Mouse (Mus musculus) embryo, embryonic 11 days (tissue): Measurements from ENCODE around the gene Cib4.

Experiments
- DNase-seq: peaks from one replicate; pipeline ENCODE4 v3.0.0-alpha.2; 2015

Gene Cib4

DNA sequence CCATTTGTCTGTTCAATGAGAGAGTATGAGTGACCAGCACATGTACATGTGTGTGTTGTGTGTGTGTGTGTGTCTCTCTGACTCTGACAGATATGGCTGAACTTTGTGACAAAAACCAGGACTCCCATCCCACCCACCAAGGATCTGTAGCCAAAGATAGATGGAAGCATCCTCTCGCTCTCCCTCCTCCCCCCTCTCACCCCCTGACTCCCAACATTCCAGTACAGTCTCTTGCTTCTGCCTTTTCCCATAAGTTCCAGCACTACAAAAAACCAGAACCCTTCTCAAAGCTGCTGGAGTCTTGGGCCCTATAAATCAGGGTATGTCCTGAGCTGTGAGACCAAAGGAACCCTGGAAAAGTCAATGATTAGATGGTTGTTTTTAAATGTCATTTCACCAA lies 22.8 kb upstream of the Cib4 start:
- no peak for DNase-seq

DNA sequence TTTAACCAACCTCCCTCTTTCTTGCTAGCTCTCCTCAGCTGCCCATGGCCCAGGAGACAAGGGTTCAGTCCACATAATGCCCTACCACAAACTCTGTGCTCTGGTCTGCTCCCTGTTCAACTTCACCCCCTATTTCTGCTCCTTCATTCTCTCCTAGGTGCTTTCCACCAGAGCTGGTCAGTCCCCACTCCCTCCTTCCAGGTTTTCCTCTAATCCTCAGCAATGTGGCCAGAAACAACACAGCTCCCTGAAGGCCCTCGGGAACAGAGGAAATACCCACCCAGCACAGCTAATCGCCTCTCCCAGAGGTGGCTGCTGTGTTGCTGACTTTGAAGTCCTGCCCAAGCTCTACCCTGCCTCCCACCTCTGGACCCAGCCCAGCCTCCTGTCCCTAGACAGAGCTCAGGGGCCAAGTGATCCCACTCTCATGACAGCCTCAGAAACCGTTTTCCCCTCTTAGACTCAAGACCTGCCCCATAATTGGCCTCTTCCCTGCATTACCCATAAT lies 14.4 kb upstream of the Cib4 start:
- no peak for DNase-seq

DNA sequence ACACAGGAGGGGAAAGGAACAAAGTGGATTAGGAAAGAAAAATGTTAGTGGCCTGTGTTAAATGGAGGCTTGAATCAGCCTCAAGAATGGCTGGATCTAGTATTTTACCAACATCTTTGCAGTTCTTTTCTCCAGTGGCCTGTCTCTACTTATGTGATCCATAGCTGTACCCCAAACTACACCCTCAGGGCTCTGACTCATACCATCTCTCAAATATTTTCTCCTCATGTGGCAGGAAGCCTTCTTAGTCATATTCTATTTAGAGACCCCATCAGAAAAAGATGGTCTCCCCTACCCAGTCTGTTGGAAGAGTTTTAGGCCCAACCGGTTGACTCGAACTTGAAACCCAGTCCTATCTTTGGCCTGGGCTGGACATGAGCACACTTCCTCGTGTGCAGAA lies 13.8 kb upstream of the Cib4 start:
- DNase-seq: no peak

DNA sequence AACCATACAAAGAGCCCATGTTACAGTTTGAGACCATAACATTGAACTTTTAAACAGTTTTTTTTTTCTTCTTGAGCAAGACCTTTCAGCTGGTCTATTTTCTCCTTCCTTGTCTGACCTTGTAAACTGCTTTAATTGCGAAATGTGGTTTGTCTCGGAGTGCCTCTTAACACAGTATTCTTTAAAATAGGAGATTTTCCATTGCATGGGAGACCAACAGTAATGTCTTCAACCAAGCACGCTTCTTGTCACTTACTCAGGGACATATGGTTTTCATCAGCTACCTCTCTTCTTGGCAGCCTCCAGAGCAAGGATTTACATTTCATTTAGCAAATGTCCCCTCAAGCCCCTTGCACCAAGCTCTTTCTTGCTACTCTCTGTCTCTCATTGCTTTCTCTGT lies 10.6 kb upstream of the Cib4 start:
- peak; percentile 21 for DNase-seq

DNA sequence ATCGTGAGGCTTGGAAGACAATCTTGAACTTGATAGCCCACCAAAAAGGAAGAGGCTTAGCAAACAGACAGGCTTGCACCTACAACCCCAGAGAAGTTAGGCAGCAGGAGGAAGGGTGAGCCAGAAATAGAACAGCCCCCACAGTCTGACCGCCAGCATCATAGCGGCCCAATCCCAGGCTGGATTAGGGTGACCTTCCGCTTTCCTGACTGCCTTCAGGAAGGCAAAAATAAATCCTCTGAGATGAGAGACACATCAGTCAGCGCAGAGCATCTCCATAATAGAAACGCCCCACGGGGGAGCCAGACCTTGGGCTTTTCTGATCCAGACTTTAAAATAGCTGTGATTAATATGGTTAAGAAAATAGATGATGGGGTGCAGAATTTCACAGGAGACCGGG lies 9.3 kb upstream of the Cib4 start:
- no peak for DNase-seq

DNA sequence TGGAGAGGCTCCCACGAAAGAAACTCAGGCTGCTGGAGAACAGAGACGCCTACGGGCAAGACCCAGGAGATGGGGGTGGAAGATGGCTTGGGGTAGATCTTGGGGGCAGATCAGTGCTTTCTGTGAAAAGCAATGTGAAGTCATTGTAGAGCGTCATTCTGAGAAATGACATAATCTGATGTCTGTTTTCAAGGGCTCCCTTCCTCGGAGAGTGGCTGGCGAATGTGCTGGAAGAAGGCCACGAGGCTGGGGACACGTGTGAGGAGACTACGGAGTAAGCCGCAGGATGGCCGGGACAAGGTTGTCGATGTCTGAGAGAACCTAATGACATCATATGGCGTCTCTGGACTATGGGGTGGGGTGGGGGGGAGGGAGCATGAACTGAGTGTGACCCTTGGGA lies 8.3 kb upstream of the Cib4 start:
- no peak for DNase-seq

DNA sequence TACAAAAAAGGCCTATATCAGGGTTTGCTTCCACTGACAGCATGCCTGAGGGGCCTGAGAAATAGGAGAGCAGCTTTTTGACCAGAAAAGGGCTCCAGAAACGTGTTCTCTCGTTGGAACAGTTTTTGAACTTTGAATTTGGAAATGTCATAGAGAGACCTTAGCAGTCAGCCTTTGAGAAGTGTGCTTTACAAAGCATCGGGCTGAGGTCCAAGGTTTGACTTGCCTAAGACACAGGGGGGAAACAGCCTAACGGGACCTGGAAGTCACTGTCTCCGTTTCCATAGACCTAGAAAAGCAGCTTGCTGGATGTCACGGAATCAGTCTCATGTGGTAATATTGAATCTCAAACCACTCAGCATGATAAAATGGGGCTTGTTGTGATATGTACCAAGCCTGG lies 6.4 kb upstream of the Cib4 start:
- DNase-seq: no peak

DNA sequence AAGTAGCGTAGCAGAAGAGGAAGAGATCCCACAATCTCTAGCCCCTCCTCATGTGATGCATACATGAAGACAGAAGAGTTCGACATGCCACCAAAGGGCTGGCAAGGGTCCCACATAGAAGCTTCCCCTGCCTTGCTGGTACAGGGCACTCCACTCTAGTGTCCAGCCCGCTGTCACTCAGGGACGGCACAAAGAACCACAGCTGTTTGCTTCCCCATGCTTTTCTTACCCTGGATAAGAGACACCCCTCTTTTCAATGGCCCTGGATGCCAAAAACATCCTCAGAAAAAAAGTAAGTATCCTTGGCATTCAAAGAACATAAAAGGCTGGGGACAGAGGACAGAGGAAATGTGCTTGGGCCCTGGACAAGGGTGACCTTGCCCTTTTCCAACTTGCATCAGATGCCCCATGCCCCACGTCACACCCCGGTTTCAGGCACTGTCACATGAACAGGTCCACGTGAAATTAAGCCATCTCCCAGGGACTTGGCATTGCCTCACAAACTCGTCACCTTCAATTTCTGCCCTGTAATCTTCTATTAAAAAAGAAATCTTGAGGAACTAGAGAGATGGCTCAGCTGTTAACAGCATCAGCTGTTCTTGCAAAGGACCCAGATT lies 5.5 kb upstream of the Cib4 start:
- DNase-seq: no peak

DNA sequence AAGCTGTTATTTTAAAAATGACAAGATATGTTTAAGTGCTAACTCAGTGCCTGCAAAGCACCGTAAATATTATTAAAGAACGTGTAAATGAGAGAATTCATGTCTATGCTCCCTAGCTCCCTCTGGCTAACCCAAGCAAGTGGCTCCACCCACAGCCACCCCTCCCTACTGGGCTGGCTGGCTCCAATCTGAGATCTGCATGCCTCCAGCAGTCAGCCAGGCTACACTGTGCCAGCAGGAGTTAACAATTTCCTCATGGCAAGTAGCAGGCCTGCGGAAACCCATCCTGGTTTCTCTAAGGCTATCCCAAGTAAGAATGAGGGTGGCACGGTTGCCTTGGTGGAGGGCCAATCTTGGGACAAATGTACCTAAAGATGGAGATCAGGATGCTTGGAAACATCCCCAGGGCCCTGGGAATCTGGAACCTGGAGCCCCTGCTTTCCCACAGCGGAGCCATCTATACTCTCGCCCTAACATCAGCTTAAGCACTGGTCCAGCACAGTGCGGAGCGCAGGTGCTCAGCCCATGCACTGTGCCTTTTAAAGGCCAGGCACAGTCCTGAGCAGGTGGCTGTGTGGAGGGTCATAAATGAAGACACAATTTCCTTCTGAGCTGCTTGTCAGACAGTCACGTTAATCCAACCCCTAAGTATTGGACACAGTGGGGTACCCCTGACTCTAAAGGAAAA lies 4.8 kb upstream of the Cib4 start:
- DNase-seq: peak; percentile 47

DNA sequence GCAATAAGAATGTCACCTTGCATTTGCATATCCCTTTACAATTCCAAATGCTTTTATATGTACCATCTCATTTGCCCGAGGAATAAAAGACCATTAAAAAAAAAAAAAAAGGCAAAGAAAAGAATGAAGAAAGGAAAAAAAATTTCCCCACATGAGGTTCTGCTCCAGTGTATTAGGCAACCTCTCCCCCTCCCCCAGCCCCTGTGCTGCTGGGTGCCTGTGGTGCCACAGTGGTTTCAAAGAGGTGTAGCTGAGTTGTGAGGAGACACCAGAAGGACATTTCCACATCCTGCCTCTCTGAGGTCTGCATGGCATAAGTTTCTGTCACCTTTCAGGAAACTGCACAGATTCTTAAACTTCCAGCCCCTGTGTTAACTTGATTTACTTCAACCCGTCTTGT lies 3.0 kb upstream of the Cib4 start:
- DNase-seq: no peak

DNA sequence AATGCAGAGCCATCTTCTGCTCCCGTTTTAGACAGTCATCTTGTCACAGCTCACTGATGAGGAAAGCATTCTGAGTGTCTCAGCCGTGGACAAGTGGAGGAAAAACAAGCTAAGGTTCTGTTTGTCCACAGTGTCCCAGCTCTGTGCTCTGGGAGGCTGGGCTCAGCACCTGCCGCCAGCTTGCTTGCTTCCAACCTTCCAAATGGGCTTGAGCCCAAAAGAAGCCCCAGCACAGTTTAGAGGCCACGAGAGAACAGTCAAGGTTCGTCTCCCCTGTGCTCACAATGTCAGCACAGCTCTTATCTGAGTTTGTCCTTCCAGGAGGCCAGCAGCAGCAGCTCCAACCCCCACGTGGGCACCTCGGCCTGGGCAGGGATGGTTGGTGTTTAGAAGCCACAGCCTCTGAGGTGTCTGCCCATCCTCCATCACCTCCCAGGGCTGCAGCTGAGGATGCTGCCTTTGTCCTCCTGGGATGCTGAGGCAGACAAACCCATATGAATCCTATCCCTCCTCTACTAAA lies 9.5 kb downstream of the Cib4 start:
- DNase-seq: no peak

DNA sequence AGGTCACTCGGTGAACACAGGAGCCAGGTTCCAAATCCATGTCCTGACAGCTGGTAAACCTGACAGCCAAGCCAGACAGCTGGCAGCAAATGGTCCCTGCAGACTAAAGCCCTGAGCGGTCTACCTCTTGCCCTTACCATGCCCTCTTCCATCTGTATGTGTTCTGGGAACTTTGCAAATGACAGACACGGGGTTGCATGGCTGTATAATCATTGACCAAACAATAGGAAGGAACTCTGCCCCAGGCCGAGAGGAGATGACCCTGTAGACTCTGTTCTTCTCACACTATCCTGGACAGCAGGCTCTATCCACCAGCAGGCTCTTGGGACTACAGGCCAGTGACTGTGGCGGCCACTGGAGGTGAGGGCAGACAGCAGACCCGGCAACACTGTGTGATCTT lies 11.0 kb downstream of the Cib4 start:
- no peak for DNase-seq

DNA sequence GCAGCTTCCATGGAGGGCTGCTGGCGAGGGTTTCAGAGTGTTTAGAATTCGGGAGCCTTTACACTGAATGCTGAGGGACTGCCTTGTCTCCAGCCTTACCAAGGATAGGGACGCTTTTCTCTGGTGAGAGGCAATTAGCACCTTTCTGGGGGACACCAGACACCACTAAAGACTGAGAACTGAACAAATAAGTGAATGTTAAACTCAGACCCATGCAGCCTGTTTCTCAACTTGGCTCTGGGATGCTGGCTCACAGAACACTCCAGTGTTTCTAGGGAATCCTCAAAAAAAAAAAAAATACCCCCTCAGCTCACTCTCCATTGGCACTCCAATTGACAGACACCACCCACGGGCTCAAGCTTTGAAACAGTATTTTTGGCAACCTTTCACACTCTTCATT lies 16.7 kb downstream of the Cib4 start:
- DNase-seq: no peak

DNA sequence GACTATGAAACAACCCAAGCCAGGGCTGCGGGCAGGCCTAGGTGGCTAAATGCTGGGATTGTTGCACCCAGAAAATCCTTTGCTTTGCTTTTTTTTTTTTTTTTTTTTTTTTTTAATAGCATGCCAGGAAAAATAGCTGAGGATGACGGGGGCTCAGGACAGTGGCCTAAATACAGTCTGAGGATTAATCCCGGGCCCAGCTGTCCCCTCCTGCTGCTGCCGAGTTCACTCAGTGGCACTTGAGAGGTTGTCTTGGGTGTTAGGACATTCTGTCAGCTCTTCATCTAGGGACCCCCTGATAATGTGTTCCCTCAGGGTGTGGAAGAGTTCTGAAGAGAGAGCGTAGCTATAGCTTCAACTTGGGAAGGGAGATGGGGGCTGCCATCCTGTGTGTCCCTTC lies 18.5 kb downstream of the Cib4 start:
- DNase-seq: no peak

DNA sequence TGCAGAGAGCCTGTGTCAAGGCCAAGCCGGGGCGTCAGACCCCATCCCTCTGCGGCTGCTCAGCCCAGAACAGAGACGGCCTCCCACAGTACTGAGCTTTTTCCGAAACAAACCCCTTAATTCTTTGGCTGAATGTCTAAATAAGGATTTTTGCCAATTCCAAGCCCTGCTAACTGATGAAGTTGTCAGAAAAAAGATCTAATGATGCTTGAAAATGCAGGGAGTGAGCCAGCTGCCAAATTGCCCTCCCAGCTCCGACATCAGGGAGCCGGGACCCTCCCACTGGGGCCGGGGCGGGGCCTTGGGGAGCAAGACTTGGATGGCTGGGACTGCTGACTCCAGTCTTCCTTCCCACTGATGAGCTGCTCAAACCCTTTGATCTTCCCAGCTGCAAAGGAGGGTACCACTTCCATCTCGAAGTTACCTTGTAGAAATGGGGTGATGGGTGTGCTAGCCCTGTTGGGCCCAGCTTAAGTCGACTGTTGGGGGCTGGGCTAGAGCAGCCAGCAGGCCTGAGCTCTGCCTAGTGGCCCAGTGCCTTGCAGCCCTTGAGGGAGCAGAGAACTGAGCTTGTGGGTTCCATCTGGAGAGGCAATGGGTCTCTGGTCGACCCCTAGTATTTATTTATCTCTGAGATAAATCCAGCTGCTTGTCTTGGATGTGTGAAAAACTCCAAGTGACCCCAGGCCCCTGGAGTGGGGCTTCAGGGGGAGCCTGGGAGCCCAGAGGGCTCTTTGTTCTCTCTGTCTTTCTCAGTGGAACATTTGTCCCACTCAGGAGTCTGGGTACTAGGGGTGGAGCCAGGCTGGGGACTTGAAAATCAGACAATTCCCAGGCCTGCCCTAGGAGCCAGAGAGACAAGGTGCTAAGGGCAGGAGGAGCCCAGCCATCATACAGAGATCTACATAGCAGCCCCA lies 19.5 kb downstream of the Cib4 start:
- peak; percentile 53 for DNase-seq

DNA sequence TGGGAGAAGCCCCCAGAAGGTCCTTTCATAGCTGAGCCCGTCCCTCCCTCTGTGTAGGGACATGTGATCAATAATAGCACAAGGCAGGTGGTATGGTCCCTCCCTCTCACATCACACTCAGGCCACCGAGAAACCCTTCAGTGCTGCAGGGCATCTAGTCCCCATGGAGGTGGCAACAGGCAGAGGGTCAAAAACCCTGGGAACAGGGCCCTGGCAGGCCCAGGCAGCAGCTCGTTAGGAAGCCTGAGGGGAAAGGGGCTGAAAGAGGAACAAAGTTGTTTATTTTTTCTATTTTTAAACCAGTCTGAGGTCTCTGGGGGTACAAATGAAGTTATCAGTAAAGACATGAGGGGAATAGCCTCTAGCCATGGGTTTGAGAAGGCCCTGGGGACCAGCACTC lies 21.4 kb downstream of the Cib4 start:
- DNase-seq: no peak

DNA sequence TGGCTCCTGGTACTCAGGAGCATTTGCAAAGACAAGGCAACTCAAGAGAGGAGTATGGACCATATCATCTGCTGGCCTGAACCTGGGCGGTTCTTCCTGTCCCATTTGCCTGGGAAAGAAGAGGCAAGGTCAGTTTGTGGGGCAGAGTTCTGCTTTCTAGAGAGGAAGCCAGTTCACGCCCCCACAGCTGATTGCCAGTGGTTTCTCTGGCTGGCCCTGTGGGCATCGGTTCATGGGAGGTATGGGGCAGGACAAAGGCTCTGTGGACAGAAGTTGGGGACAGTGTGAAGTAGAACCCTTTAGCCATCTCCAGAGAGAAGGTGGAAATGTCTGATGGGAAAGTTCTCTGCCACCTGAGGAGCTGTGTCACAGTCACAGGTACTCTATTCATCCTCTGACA lies 22.5 kb downstream of the Cib4 start:
- DNase-seq: no peak

DNA sequence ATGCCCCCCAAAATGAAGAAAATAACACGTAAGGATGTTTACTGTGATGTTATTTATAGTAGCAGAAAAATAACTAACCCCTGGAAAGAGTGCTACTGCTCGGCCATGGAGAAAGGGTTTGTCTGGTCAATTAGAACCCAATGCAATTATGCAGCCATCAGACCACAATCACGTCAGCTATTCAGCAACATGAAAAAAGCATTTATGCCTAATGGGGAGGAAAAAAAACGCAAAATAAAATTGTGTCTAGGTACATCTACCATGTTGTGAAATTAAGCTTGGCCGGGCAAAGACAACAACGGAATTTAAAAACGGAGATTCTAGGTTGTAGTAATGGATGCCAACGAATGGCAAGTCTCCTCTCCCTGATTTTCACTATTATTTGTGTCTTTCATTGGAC lies 23.2 kb downstream of the Cib4 start:
- DNase-seq: no peak

DNA sequence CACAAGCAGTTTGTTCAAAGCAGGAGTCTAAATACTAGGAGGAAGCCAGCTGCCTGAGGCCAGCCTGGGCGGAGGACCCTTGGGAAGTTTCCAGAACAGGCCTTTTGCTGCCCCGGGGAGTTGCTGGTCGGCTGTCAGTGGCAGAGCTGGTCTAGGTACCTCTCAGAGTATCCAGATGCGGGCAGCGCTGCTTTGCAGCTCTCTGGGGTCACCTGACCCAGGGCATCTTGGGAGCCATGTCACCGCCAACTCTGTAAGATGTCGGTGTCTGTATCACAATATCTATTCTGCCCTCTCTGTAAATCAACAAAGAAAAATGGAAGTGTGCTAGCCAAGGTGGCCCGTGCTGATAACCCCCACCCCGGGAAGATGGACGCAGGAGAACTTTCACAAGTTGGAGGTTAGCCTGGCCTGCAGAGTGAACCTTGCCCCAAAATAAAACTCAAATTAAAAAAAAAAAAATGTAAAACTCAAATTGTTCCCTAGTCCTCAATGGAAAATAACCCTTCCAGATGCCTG lies 25.4 kb downstream of the Cib4 start:
- DNase-seq: no peak

DNA sequence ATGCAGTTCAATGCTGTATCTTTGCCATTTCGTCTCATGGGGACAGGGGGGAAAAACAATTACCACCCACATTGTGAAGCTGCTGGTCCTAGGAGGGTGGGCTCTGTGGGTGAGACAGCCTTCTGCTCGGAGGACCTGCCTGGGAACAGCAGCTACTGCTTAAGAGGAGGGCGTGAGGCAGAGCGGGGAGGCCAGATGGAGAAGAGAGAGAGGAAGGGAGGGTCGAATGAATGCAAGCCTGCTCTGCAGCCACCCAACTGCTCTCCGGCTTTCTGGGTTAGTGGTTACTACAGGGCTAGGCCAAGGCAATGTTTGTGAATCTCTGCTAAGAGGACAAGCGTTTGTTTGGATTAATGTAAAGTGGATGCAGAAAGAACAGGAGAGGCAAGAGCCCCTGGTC lies 26.1 kb downstream of the Cib4 start:
- no peak for DNase-seq

DNA sequence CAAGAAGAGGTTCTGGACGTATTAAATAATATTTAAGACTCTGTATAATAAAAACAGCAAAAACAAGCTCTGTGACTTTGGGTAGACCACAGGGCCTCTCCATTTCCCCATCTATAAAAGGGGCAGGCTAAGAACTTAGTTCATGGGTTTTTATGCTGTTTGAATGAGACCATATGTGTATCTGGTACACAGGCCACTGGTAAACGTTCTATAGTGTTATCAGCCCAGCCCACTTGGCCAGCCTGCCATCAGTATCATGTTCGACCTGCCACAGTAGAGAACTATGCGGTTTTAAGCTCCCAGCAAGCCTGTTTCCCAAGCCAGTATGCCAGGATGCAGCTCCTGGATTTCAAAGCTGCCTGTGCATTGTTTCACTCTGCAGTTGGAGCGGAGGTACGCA lies 27.1 kb downstream of the Cib4 start:
- DNase-seq: no peak

DNA sequence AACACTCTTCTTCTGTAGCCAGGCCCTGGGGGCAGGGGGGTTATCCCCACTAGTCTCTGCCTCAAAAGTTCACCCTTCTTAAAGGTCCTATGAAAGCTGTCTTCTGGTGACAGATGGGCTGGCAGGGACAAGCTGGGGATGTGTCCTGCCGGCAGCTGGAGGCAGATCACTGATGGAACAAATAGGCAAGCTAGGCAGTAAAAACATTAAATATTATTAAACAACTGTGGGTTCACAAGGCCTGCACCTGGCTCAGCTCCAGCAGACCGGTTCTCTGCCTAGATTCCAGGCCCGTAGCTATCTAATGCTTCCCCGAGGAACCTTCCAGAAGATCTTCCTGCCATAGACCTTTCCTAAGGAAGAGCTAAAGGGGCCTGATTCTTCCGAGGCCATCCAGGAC lies 27.5 kb downstream of the Cib4 start:
- DNase-seq: no peak

DNA sequence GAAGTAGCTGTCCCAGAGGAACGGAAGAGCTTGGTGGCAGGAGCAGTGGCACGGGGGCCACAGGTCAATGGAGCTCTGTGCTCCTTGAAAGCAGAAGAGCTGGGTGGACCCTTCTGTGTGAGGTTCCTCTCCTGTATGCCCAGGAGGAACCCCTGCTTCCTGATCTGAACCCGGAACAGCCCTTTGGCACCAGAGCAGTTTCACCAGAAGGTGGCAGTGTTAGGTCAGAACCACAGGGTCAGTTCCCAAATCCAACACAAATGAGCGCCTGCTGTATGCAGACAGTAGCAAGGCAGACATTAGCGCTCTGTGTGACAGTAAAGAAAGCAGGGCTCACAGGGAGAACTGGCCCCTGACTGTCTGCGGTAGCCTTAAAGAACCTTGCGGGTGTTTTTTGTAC lies 29.3 kb downstream of the Cib4 start:
- DNase-seq: peak; percentile 53

DNA sequence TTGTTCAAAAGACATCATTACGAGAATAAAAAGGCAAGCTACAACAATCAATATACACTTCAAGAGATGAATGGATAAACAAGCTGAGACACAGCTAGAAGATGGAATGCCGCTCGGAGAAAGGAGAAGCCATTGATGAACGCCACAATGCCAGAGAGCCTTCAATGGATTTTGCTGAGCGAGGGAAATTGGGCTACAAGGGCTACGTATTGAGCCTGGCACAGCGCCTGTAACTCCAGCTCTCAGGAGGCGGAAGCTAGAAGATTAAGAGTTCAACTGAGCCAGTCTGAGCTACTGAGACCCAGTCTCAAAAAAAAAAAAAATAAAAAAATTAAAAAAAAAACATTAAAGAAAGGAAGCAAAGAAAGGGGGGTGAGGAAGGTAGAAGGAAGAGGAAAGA lies 32.5 kb downstream of the Cib4 start:
- no peak for DNase-seq
